Mouse (Mus musculus) embryo, embryonic 10 days (tissue): Measurements from ENCODE around the gene Zc3h12d.

Experiments
- DNase-seq: peaks from one replicate; pipeline ENCODE4 v3.0.0-alpha.2; 2015; ENCODE audit warnings: low spot score

Gene Zc3h12d

DNA sequence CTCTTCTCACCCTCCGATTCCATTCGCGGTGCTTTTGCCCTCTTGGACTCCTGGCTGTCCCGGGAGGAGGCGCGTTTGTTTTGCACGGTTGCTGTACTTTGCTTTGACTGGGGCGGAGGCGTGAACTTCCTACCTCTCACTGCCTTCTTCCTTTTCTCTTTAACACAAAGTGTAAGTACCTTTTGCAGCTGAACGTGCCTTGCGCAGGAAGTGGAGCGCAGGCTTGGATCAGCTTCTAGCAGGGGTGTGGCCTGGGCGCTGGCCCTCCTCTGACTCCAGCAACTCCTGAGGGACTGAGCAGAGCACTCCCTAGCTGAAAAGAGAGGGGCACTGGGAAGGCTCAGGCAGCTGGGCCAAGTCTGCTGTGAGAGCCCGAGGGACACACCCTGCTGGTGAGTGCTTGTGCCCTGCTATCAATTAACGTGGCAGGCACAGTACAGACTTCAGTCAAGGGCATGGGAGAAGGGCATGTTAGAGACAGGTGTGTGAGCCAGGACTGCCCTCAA, at the start of gene Zc3h12d:
Gene Zc3h12d, plus strand, starts transcription at position 300 of the 506 bp plus-strand sequence.
- peak; percentile 36 for DNase-seq

DNA sequence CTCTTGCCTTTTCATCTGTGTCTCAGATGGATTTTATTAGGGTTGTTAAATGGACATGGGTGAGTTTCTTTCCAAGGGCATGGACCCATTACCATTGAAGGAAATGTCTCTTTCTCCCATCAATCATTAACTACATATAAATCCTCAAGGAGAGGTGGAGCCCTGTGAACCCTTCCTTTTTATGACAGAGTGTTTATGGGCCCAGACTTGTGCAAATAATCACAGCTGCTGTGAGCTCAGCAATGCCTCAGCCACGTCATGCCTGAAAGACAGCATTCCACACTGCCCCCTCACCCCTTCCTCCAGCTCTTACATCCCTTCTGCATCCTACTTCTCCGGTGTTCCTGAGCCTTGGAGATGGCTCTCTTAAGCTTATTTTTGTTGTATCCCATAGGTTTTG, 45.0 kb upstream of the Zc3h12d start:
- no peak for DNase-seq

DNA sequence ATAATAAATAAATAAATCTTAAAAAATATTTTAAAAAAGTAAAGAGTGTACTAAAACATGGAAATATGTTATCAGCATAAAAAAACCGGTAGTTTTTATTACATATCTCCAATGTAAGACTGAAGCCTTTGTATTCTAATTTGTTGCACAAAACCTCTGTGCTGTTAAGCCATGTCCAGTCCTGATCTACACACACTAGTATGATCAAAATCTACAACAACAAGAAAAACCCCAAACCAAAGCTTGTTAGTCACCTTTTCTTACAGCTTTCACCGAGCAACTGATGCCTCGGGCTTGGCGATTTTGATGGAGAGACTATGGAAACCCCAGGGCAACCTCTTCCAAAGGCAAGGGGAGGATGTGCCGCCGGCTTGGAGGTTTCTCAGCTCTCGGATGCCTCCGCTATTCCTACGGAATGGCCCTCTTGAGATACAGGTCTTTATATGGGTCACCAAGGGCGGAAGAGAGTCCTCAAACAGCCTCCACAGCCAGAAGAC, 40.0 kb upstream of the Zc3h12d start:
- DNase-seq: no peak

GRCm38 (mm10) chr10:7792751-7793385, 39.4 kb upstream of the Zc3h12d start, which contains the start of the genes Ginm1 and Ppil4:
Gene Ginm1, minus strand, starts transcription at chr10:7792824.
Gene Ppil4, plus strand, starts transcription at chr10:7792891.
- DNase-seq: peak; percentile 97

DNA sequence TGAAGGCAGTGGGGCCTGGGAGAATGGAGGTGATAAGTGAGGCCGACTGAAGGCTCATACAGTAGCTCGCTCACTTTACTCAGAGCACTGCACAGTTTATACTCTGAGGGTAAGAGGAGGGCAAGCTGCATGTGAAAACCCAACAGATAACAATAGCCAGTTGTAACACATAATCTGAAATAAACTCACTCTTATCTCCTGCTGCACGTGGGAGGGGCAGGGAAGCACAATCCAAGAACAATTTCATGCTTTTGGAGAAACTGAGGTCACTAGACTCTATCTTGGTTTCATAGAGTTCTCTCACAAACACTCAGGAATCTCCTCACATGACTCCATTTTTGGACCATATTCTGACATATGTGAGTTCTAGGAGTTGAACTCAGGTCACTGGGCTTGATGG, 31.0 kb upstream of the Zc3h12d start:
- no peak for DNase-seq

- DNase-seq: no peak
These were observed 29.6 kb upstream of the Zc3h12d start for GRCm38 (mm10) chr10:7802519-7803140.

GRCm38 (mm10) chr10:7809937-7810336, 22.3 kb upstream of the Zc3h12d start:
- peak; percentile 74 for DNase-seq

DNA sequence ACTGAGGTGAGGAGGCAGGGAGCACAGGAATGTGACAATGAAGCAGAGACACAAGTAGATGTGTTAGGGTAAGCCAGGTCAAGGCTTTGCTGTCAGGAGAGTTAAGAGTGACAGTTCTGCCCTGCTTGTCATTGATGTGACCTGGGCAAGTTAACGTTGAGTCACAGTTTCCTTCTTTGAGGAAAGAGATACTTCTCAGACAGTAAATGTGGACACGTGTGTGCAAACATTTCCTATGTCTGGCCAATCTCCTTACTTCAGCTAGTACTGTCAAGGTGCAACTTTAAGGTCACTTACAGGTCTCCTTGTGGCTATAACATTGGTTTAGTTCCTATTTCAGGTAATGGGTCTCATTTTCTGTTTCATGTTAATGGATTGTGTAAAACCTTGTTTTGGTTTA, 15.8 kb upstream of the Zc3h12d start:
- DNase-seq: no peak

GRCm38 (mm10) chr10:7818676-7819075, 13.6 kb upstream of the Zc3h12d start:
- DNase-seq: no peak

DNA sequence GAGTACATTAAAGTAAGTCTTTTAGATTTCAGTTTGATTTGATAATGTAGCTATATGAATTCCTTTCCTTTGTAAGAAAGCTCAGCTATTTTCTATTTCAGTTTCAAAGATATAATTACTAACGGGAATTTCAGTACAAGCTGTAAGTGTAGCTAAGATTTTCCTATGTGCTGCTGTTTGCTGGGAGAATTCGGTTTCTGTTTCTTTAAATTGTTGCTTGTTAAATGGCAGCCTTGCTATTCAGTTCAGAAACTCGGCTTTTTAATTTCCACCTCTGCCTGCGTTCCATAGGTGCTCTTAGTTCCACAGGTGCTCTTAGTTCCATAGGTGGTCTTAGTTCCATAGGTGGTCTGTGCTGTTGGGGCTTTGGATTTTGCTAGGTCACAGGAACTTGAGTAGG, 13.1 kb upstream of the Zc3h12d start:
- DNase-seq: no peak

DNA sequence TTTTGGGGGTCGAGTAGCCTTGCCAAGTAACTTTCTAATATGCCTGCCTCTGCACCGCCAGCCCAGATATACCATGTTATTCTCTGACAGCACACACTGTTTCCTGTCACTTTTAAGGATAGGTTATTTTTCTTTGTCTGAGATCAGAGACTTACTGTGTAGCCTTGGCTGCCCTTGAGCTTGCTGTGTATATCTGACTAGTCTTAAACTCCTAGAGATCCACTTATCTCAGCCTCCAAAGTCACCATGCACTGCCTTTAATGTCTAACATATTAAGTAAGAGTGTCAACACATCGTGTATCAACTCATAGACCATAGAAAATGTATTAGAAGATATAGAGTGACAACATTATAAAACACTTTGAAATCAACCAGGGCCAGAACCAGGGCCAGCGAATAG, 12.7 kb upstream of the Zc3h12d start:
- DNase-seq: no peak

DNA sequence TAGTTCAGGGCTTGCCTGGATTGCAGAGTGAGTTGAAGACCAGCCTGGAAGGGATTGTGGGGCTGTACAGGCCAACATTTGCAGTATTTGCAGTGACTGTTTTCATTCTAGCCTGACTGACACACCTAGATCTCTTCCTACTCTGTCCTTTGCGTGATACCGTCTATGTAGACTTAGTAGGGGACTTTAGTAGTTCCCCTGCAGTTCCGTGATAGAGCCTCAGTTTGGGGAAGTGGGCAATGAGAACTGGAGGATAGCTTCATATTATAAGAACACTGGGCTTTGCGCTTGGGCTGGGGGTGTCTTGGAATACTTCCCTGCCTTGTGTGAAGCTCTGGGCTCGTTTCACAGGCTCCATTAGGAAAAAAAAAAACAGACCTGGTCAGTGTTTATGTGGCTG, 12.1 kb upstream of the Zc3h12d start:
- DNase-seq: no peak

- DNase-seq: no peak
These were observed 10.3 kb upstream of the Zc3h12d start for GRCm38 (mm10) chr10:7821981-7822380.

GRCm38 (mm10) chr10:7824663-7825280, 7.5 kb upstream of the Zc3h12d start:
- no peak for DNase-seq

DNA sequence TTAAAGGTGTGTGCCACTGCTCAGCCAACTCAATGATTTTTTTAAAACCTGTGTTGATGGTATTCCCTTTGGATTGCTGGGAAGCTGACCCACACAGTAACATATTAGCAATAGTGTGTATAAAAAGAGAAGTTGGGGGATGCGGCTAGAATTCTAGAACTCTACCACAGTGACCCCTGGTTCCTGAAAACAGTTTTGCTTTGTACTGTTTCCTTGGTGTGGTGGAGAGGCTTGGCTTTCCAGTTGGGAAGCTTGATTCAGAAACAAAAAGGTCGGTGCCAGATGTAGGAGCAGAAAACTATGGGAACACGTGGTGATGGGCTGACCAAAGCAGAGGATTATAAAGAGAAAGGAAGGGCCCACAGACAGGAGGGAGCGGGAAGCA, 7.0 kb upstream of the Zc3h12d start:
- no peak for DNase-seq

GRCm38 (mm10) chr10:7826106-7826505, 6.2 kb upstream of the Zc3h12d start:
- DNase-seq: no peak

DNA sequence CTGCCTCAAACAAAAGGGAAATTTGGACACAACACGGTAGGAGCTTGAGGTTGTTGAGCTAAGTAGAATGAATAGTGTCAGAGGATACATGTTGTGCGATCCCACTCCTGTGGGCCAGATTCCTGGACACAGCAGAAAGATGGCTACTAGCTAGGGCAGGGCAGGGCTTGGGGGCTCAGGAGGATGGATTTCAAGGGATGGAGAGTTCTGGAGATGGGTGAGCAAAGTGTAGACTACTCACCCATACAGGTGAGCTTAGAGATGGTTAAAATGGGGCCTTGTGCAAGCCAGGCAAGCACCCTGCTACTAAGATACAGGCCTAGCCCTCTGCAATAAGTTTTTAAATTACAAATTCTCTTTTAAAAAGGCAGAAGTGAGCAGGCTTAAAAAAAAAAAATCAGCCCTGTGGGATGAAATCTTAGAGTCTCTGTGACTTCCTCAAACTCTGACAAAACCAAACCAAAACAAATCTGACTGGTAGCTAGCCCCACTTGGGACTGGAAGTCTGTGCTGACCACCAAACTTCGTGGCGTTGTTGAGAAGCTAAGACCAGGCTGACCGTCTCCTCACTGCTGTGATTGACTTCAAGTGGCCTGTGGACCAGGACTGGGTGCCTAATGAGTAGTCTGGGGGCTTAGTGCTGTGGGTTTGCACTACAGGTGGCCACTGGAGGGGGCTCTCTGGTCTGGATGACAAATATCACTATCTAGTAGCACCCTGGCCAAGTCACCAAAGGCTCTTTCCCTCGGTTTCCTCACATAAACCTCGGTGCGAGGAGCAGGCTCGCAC, 1.3 kb downstream of the Zc3h12d start:
- no peak for DNase-seq

DNA sequence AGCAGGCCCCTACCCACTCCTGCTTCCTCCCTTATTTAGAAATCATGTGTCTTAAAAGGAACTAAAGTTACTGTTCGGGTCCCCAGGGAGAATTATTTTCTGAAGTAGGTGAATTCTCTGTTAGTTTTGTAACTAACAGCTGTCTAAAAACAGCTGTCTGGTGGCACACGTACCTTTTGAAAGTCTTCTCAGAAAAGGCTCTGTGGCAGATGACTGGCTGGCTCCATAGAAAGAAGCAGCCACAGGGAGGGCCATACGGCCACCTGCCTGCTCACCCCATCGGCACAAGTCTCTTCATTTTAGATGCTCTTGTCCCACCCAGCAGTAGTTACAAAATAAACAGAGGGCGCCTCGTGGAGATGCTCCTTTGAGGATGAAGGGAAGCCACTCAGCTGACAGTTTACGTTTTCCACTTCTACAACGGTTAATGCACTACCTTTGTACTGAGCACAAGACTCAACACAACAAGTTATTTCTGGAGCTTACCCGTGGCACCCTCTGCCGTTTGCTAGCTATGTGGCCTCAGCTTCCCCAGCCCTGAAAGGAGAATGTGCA, 2.5 kb downstream of the Zc3h12d start:
- no peak for DNase-seq

- DNase-seq: no peak
These were observed 4.6 kb downstream of the Zc3h12d start for GRCm38 (mm10) chr10:7836902-7837301.

DNA sequence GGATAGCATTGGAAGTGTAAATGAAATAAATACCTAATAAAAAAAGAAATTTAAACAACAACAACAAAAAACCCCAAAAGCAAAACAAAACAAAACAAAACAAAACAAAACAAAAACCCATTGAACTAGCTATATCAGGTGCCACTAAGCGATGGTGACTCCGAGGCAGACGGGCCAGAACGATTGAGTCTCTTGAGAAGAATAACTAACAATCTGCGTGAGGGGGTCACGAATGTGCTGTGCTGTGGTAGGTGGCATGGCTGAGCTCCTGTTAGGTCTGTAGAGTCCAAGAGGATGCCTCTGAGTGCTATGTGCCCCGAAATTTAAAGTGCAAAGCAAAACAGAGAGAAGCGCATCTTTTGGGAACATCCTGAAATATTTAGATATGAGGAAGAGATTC, 5.2 kb downstream of the Zc3h12d start:
- no peak for DNase-seq

DNA sequence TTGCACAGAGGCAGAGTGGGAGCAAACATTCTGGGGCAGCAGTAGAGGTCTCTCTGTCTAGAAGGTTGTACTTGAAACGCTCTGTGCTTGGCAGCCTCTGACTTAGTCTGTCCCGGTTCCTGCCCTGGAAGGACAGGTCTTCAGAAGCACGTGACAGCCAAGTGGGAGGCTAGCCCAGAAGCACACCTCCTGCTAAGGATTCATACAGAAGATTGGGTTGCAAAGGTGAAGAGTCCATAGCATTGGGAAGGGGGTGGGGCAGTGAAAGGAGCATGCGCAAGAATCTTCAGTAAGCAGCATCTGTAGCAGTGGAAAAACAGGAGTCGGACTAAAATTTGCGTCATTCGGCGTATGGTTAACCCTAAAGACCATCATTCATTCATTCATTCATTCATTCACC, 5.8 kb downstream of the Zc3h12d start:
- no peak for DNase-seq

DNA sequence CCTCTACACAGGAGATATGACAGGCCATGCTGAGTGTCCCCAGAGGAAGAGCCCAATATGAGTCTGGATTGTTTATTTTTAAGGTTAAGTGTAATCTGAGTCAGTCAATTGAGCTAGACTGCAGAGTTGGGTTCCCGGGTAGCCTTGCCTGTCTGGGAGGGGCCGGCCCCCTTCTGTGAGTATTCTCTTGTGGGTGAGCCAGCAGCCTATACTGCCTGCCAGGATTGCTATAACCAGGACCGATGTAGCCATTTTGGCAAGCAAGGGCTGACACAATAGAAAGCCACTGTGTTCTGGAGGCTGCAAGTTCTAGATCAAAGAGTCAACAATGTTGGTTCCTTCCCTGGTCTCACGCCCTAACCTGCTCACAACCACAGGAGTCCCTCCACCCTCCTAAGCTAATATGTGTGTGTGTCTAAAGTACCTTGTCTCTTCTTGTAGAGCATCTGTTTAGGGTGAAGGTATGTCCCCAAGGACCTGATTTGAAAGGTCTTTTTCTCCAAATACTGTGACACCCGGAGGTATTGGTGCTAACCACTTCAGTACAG, 6.7 kb downstream of the Zc3h12d start:
- DNase-seq: no peak
